18 mouse cellular contexts compared by ENCODE assay signal in genomic region chr7:67228390-67228789, GRCm38 (mm10). TPM values are rescaled to one million over a fixed set of nuclear protein-coding genes. Genes with fewer than 3 reads are reported as not detected.
DNase-seq lines count a peak whose midpoint lies in the region; ATAC-seq lines count a peak whose summit lies in the region.
"Had no signal": no experiment of that assay in that cellular context is flagged by ENCODE, and none has a peak within 500 bp of the region (broad histone marks: within the 10 kb centered on the region; RNA-seq: fewer than 3 reads in every experiment).

No protein-coding gene starts in this region.

- WGBS in heart, embryonic 15.5 days = 79% methylated on average over 3 of the region's 3 CpGs

- no peaks in the 10 kb centered on the region for H3K27me3 ChIP-seq in heart, embryonic 15.5 days
- H3K27me3 ChIP-seq: CH12.LX; embryonic facial prominence, embryonic 15.5 days; limb, embryonic 15.5 days; liver, embryonic 15.5 days; midbrain, embryonic 12.5 days; neural tube, embryonic 13.5 days had no signal

- DNase-seq in heart, postnatal 36 days = no peak
- peak; percentile 31 for DNase-seq in testis, postnatal 10 days (ENCODE audit: low spot score)
- no peak for DNase-seq in testis, postnatal 14 days (ENCODE audit: low spot score)
- peak; percentile 92 for DNase-seq in cerebellum, adult 9-10 months
- DNase-seq in embryo, embryonic 9.5 days (ENCODE audit: extremely low spot score) = no peak
- DNase-seq in Muller cell, postnatal 12 days (ENCODE audit: inconsistent ontology term) = no peak
- DNase-seq: kidney, adult 11 months; layer of hippocampus, postnatal 36 days; right cerebral cortex, adult 18-20 months had no signal

- no peak for ATAC-seq in heart, embryonic 15.5 days (replicated peaks; ENCODE audit: insufficient number of reproducible peaks, insufficient read depth, low FRiP score, low read depth)

- peaks cover 30% of the 10 kb centered on the region; the same call in 1 of the 2 replicates for H3K36me3 ChIP-seq in heart, embryonic 15.5 days

- intact Hi-C loops in heart, postnatal 36 days (cut with DNase I) = loop anchor here (10.0 kb wide), 1 partner anchor 526 kb away; the partner anchor contains the start of gene Synm

- H3K27ac ChIP-seq in heart, embryonic 15.5 days = peak overlapping the region; percentile 96
- H3K27ac ChIP-seq: embryonic facial prominence, embryonic 15.5 days; hindbrain, embryonic 14.5 days; liver, embryonic 15.5 days; midbrain, embryonic 12.5 days; neural tube, embryonic 13.5 days had no signal

- H3K4me2 ChIP-seq in heart, embryonic 15.5 days = no peak overlapping the region
- H3K4me2 ChIP-seq: embryonic facial prominence, embryonic 15.5 days; hindbrain, embryonic 14.5 days; limb, embryonic 15.5 days; liver, embryonic 15.5 days; midbrain, embryonic 12.5 days; neural tube, embryonic 13.5 days had no signal

- no peaks in the 10 kb centered on the region for H3K9me3 ChIP-seq in heart, embryonic 15.5 days (replicated peaks)
- H3K9me3 ChIP-seq: embryonic facial prominence, embryonic 15.5 days; limb, embryonic 15.5 days; liver, embryonic 15.5 days; midbrain, embryonic 12.5 days; neural tube, embryonic 13.5 days had no signal

- no peak overlapping the region for H3K9ac ChIP-seq in heart, embryonic 15.5 days
- H3K9ac ChIP-seq: embryonic facial prominence, embryonic 15.5 days; hindbrain, embryonic 14.5 days; limb, embryonic 15.5 days; liver, embryonic 15.5 days; midbrain, embryonic 12.5 days; neural tube, embryonic 13.5 days had no signal

- H3K4me3 ChIP-seq in heart, embryonic 15.5 days = no peak overlapping the region
- H3K4me3 ChIP-seq: embryonic facial prominence, embryonic 15.5 days; gastrocnemius, adult 2 months; limb, embryonic 15.5 days; liver, embryonic 15.5 days; midbrain, embryonic 12.5 days; neural tube, embryonic 13.5 days had no signal

- H3K4me1 ChIP-seq in heart, embryonic 15.5 days (replicated peaks) = peaks cover 39% of the 10 kb centered on the region

RNA-seq across cellular contexts. Expression of gene Lysmd4, which starts 6.0 kb away (rescaled TPM):
- polyA plus RNA-seq in heart, embryonic 15.5 days (2015; fragmentation: Nextera tagmentation; extraction: Ambion mirVana) = 14.2 and 16.8 TPM in 2 replicates
- 10 to 100 TPM; 15.3 to 17.8 TPM for total RNA-seq in heart, postnatal 36 days (2021)

Comparison
In these comparisons a context has a peak if more than half of its experiments do, and no peak if none do; other contexts are left out.
1. DNase-seq: peak in testis, postnatal 10 days (single experiment) and cerebellum, adult 9-10 months (single experiment); none in heart, postnatal 36 days (0 of 2), testis, postnatal 14 days (single experiment), embryo, embryonic 9.5 days (single experiment) and Muller cell, postnatal 12 days (single experiment).